Mouse (Mus musculus): Measurements from ENCODE around the gene Skida1.

GRCm38 (mm10) chr2:18027448-18028139, 21.3 kb downstream of the Skida1 start:
- TF ChIP-seq CTCF (IDR thresholded peaks at IDR 0.05; ENCODE audit: borderline replicate concordance, insufficient read depth, low read depth, low read length) (peak; percentile 83), POLR2A (IDR thresholded peaks at IDR 0.05; ENCODE audit: borderline replicate concordance, insufficient read depth, low read length) (peak; percentile 24; the same call in 1 of the 2 replicates)
